Mouse (Mus musculus) embryo, embryonic 10 days (tissue): Measurements from ENCODE around the gene Zfp524.

Experiments used
- DNase-seq: peaks from one replicate; pipeline ENCODE4 v3.0.0-alpha.2; 2015; ENCODE audit warnings: low spot score

Gene Zfp524

DNA sequence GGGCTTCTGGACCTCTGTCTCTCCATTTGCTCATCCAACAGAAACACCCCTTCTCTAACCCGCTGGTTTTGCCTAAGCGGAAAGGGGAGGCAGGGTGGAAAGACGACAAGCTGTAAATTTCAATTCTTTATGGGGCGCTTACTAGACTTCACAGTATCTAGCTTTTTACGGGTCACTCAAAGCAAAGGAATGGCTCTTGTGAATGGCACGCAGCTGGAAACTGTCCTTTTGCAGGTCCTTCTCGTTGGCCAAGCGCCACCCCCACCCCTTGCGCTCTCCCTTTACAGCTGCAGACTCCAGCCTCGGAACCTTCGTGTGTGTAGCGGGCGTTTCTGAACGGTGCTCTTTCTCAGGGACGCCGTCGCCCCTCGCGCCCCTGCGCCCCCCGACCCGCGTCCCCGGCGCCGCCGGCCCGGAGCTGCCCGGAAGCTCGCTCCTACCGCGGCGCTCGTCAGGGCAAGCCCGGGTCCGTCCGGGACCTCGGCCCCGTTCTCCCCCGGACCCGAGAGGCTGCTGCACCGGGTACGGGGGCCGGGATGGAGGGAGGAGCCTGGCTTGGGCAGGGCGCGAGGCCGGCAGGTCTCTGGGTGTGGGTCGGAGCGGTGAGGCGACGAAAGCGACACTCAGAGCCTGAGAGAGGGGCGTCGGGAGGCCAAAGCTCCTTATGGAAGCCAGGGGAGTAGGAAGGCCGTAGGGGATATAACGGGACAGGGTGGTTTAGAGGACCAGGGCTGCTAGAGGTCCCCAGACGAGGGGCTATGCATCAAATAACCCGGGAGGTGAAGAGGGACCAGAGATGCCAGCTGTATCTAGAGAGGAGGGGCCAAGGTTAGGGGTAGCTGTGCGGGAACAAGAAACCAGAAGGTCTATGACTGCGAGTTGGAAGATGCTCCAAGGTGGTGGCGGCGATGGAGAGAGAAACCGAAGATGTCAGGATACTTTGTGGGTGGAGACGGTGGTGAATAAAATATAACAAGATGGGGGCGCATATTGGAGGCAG lies 37.3 kb downstream of the Zfp524 start, which contains the start of gene Zfp580:
TSS of gene Zfp580 (plus strand) at position 346 of the 1,000 bp plus-strand sequence.
- DNase-seq: peak; percentile 82

DNA sequence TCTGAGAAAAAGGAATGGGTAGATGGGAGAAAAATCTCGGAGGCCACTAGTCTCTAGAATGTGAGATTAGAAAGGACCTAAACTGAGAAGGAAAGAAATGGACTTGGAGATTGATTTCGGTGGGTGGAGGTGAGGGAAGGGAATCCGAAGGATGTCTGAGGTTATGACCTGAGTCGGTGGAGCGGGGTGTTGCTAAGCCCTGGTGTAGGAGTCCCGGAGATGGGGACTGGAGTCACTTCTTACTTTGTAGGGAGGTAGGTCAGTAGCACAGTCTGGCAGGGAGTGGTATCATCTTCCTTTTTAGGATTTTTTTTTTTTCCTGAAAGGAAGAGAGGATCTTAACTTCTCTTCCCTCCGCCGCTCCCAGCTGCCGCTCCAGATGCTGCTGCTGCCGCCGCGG lies 38.2 kb downstream of the Zfp524 start:
- peak; percentile 63 for DNase-seq

DNA sequence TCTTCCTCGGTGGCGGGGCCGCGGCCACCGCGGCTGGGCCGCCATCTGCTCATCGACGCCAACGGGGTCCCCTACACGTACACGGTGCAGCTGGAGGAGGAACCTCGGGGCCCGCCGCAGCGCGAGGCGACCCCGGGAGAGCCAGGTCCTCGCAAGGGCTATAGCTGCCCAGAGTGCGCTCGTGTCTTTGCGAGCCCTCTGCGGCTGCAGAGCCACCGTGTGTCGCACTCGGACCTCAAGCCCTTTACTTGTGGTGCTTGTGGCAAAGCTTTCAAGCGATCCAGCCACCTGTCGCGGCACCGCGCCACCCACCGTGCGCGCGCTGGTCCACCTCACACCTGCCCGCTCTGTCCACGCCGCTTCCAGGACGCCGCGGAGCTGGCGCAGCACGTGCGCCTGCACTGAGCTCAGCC lies 38.7 kb downstream of the Zfp524 start:
- DNase-seq: no peak

DNA sequence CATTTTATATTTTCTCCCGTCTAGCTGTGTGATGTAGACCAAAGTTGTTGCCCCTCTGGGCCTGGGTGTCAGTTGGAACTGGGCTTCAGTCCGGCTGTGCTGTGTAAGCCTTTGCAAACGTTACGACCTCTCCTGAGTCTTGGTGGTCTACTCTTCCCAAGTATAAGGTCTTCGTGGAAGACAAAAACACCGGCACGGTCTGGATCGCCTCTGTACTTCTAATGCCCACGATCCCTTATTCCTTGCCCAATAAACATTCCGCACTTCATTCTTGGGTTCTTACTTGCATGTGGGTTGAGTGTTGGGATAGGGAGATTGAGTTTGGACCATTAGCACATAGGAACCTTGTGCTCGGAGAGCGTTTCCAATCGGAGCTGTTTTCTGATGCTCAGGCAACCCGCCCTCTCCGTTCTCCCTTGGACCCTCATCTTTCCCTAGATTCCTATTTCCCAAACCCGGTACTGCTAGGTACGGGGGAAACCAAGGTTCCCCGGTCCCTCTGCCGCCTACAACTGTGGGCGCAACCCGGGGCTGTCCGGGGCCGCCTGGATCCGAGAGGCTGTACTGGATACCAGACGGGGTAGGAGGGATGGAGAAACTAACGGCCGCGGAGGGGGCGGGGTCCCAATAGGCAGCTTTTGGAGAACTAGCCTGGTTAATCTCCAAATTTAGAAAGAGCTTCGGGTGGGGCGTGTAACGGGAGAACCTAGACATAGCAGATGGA lies 39.4 kb downstream of the Zfp524 start:
- no peak for DNase-seq

DNA sequence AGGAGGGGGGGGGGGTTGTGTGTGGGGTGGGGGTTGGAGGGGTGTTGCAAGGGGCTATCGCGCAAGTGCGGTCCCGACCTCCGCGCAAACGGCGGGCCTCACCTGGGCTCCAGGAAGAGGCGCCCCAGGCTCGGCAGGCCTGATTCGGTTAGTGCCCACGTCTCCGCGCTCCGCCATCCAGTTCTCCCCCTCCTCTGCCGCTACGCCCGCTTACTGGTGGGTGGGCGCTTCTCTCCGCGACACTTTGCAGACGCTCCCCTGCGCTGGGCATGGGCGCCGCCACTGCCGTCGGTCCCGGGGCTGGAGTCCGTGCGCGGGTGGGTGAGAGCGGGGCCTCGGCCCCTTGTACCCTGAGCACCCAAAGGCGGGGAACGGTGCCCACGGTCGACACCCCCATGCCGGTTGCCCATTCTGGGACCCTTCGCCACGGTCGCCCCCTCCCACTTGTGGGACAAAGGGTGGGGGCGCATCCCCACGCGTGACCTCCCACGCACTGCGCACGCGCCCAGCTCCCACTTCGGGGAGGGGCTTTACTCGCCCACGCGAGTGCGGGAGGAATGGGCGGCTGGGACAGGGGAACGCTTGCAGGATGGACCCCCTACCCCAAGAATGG lies 42.5 kb downstream of the Zfp524 start:
- DNase-seq: peak; percentile 36

DNA sequence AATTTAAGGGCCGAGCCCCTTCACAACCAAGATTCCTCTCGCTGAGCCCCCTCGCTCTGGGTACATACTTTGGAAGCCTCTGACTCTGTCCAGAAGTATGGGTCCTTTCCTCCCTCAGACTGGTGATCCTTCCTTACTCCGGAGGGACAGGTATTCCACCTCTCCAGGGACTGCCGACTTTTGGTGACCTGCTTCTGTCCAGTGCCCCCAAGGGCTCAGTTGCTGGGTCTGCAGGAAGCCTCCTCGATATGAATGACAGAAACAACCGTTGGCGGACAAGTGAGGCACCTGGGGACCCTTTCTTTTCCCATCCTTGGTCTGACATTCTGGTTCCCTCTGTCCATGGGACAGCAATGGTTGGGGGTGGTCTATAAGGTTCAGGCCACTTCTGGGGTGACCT lies 43.2 kb downstream of the Zfp524 start:
- DNase-seq: no peak

DNA sequence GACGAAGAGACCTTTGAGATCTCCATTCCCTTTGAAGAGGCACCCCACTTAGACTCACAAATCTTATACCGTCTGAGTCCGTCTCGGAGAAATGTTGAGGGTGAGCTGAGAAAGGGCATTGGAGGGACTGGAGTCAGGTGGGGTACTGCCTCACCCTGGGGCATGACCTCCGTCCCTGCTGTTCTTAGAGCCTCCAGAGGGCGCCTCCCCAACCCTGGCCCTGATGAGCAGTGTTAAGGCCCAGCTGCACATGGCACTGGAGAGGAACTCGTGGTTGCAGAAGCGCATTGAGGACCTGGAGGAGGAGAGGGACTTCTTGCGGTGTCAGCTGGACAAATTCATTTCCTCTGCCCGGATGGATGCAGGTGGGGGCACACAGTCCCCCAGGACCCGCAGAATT lies 43.6 kb downstream of the Zfp524 start:
- peak; percentile 52 for DNase-seq

DNA sequence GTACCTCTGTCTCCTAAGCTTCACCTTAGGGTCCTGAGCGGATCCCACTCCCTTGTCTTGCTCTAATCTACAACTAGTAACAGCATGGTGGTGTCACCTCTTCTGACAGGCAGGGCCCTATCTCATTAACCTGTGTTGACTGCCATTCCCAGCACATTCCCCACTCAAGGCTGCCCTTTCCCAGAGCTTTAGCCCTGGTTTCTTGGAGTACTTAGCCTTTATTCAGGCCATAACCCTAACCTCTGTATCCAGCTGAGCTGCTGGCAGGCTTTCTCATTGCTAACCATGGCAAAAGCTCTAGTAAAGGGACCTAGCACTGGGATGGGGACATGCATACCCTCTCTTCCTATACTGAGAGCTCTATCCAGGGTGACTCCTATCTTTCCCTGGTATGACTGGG lies 44.4 kb downstream of the Zfp524 start:
- no peak for DNase-seq

DNA sequence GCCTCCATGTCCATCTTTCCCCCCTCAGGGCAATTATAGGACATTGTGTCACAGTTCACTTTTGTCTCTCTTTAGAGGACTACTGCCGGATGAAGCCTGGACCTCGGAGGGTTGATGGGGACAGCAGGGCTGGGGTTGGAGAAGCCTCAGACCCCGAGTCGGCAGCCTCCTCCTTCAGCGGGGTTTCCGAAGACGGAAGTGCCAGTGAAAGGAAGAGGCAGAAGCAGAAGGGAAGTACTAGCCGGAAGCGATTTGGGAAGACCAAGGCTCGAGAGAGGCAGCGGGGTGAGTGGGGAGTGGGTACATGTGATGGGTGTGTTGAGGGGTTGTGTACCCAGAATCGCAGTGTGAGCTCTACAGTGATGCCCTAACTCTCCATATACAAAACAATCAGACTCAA lies 45.2 kb downstream of the Zfp524 start:
- DNase-seq: no peak

DNA sequence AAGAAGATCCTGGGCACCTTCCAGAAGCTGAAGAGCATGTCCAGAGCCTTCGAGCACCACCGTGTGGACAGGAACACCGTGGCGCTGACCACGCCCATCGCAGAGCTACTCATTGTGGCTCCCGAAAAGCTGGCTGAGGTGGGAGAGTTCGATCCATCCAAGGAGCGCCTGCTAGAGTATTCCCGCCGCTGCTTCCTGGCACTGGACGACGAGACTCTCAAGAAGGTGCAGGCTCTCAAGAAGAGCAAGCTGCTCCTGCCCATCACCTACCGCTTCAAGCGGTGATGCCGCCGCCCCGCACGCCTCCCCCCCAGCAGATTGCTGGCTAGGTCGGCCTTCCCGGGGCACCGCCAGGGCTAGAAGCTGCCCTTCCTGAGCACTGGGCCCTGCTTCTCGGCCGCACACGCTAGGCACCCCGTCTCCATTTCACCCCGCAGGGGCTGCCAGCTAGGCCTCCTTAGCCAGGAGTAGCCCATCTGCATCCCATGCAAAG lies 46.1 kb downstream of the Zfp524 start:
- DNase-seq: peak; percentile 95

DNA sequence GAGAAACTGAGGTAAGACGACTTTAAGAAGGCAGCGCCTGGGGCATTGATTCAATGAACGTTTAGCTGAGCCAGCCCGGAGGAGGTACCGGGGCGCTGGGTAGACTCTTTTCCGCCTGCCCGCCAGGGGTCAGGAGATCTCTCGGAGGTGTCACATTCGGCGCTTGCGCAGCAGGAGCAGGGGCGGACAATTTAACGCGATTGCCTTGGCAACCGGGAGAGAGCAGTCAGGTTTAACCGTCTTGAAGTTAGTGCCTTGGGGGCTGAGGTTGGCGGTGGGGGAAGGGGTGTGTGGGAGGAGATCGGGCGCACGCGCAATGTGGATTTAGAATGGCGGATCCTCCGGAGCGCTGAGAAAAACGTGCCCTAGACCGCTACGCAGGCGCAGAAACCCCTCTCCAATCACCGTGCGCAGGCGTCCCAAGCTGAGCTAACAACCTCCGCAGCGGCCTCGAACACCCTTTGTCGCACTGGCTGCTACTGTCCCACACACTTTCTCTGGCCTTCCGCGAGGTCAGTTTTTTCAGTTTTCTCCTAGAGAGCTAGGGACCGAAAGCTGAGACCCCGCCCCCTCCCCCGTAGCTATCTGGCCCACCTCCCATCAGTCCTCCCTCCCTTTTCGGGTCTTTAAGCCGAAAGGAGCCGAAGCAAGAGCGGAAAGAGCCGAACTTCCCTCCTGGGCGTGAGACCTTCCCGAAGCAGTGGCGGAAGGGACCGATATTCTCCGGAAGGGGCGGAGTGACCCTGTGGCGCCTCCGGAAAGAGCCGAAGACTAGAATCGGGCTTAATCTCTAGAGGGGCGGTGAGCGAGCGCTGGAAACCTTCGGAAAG lies 46.9 kb downstream of the Zfp524 start:
- peak; percentile 99 for DNase-seq

DNA sequence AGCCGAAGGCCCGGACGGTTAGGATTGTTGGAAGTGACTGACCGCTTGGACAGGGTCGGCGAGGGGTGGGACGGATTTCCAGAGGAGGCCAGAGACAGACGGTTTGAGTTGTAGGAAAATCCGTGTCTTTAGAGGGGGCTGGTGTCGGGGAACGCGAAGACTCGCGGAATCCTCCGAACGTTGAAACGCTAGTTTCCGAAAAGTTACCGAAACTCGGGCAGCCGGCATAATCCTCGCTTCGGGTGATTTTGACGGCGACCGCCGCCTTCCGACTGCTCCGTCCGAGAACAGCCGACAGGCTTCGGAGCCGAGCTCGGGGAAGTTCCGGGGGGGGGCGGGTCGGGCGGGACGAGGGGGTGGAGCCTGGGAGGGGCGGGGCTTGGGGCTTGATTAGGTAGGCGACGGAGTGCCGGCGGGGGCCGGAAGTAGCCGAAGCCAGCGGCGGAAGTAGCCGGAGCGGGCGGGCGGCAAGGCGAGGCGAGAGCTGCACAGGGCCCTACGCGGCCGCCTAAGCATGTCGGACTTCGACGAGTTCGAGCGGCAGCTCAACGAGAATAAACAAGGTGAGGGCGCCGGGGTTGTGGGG lies 47.7 kb downstream of the Zfp524 start, which contains the start of gene U2af2:
TSS of gene U2af2 (plus strand) at position 370 of the 586 bp plus-strand sequence.
- peak; percentile 88 for DNase-seq

DNA sequence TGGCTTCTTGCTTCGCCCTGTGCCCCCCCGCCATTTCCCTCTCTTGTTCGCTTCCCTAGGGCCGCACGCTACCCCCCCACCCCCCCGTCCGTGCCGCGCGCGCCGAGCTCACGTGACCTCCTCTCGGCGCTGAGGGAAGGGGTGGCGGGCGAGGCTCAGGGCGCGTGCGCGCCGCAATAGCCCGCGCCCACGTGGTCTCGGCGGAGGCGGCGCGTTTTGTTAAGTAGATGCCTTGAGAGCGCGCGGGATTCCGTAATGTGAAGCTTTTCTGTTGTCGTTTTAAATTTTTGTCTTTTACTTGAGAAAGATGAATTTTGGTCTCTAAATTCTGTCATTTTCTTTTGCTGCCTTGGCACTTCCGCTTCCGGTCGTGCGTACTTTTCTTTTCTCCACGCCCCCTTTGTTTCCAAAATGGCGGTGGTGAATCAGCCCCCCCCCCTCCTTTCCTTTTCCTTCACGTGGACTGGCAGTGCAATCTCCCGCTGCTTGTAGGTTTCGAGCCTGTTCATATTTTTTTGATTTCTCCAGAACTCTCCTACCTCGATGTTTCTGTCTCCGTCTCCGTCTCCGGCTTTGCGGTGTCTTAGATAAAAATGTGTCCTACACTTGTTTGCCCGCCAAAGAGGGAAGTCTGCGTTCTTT lies 48.3 kb downstream of the Zfp524 start:
- peak; percentile 90 for DNase-seq

DNA sequence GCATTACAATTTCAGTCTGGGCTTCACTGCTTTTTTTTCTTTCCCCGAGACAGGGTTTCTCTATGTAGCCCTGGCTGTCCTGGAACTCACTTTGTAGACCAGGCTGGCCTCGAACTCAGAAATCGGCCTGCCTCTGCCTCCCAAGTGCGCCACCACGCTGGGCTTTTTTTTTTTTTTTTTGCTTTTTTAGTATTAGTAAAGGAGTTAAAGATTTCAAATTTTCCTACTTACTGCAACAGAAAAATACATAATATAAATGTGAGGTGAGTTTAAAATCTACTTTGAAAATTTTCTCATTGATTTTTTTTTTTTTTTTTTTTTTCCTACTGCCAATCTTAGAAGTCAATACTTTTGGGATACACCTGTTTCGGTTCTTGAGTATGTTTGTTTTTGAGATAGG lies 50.7 kb downstream of the Zfp524 start:
- no peak for DNase-seq
